Mouse (Mus musculus): ENCODE data around the gene 1810009A15Rik. TPM values are rescaled to one million over a fixed set of nuclear protein-coding genes. Genes with fewer than 3 reads are reported as not detected.
A peak's percentile ranks its signal among the peaks of the same experiment; 100 is the strongest.

1810009A15Rik gene
- polyA plus RNA-seq, 1 experiment = 63.6 TPM

DNA sequence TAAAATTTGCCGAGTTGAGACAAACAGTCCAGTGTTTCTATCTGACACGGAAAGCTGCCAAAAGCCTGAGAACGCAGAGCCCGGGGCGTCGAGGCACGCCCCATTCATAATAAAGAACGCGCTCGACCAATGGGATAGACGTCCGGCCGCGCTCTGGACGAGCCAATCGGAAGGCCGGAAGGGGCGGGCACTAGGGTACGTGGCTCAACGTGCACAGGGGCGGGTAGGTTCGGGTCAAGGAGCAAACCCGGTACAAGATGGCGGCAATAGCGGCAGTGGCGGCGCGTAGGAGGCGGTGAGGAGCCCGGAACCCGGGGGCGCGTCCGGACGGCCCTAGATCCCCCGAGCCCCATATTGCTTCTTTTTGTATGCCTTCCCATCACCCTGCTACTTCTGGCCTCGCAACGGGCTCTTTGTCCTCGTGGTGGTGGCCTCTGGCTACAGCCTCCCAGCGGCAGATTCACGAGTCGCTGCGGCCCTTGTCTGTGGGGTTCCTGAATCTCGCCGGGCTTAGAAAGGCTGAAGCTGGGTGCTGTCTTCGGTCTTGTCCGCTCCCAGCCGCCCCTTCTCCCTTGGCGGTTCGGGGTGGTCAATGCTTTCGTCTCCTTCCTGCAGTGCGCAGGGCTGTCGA lies 9.3 kb downstream of the 1810009A15Rik start, which contains the start of gene Ganab:
Gene Ganab (plus strand): TSS at position 207 of the 631 bp plus-strand sequence.
- TF ChIP-seq GATA1 (IDR thresholded peaks at IDR 0.05; ENCODE audit: low read length) = no peak

DNA sequence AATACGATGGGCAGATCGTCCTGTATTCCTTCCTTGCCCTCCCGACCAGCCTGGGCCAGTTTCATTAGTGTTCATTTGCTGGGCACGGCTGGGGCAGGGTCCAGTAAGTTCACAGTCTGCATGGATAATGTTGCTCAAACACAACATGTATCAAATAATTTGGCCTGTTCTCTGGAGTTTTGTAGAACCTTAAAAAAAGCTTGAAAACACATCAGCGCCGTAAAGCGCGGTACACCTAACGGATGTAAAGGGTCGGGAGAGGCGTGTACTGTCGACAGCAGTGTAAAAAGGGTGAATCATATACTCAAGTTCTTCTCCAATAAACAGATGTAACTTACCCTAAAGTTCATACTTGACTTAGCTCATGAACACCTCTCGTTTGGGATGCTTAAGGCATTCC lies 9.9 kb downstream of the 1810009A15Rik start:
- no peak for TF ChIP-seq GATA1 (IDR thresholded peaks at IDR 0.05; ENCODE audit: low read length)

DNA sequence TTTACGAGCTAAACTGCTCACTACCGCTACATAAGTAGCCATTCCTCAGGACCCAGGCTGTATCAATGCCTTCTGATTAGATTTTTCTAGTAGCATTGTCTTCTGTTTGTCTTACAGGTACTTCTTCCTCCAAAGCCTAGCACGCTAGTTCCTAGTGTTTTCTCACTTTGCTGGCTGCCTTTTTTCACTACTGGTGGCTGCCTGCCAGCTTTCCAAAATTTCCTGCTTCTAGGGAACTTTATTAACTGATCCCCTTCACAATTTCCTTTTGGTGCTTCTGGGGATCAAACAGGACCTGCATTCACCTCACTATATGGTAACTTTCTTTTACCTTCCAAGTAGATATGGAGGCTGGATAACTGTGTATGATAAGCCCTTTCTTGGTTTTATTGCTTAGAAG lies 10.4 kb downstream of the 1810009A15Rik start:
- TF ChIP-seq GATA1 (IDR thresholded peaks at IDR 0.05; ENCODE audit: low read length) = no peak

DNA sequence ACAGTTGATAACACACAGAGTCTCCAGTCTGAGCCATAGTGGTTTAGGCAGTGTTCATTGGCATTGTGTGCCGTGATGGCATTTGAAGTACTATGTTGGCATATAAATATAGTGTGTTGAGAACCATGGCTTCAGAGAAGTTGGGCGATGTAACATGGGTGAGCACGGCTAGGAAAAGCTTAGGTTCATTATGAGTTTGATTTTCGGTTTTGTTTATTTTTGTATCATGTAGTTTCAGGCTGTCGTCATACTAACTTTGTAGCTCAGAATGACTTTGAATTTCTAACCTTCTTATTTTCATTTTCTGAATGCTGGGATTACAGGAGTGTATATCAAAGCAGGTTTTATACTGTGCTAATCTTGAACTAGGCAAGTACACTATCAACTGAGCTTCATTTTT lies 14.8 kb downstream of the 1810009A15Rik start:
- TF ChIP-seq GATA1 (IDR thresholded peaks at IDR 0.05; ENCODE audit: low read length) = no peak

DNA sequence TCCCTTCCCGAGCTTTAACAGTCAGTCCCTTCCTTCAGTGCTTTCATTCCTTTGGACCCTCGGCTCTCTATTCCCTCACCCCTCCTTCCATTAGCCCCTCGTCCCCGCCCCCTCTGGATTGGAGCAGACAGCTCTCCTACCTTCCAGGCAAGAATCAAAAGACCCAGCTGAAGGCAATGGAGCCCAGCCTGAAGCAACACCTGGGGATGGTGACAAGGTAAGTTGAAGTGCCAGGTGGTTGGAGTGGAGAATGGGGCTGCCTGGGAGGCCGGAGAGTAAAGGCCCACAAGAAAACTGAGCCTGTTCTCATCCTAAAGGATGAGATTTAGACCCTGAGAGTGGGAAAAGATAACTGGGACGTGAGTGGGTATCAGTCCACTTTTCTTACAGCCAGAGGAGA lies 19.9 kb downstream of the 1810009A15Rik start:
- no peak for TF ChIP-seq GATA1 (IDR thresholded peaks at IDR 0.05; ENCODE audit: low read length)

DNA sequence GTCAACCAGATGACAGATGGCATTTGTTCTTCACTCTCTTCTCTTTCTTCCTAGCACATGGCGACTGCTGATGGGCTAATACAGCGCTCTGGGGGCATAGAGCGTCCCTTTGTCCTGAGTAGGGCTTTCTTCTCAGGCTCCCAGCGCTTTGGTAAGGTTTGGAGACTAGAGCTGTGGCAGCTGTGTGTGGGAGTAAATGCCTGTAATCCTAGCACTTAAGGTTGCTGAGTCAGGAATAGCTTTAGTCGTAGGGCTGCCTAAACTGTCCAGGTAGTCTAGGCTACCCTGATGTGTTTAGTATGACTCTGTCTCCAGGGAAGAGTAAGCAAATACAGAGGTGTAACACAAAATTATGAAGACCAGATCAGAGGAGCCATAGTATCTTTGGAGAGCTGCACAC lies 23.2 kb downstream of the 1810009A15Rik start:
- TF ChIP-seq GATA1 (IDR thresholded peaks at IDR 0.05; ENCODE audit: low read length) = no peak

DNA sequence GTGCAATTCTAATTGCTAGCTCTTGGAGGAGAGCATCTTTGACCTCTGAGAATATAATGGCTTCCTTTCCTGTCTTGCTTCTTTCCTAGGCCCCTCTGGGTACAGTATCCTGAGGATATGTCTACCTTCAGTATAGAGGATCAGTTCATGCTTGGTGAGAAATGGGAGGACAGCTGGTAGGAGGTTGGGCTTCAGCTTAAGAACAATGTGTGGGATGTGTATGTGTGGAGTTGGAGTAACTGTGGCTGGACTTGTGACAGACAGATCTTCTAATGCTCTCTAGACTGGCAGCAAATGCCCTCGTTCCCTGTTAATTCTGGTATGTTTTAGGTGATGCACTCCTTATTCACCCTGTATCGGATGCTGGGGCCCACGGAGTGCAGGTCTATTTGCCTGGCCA lies 25.6 kb downstream of the 1810009A15Rik start:
- no peak for TF ChIP-seq GATA1 (IDR thresholded peaks at IDR 0.05; ENCODE audit: low read length)

DNA sequence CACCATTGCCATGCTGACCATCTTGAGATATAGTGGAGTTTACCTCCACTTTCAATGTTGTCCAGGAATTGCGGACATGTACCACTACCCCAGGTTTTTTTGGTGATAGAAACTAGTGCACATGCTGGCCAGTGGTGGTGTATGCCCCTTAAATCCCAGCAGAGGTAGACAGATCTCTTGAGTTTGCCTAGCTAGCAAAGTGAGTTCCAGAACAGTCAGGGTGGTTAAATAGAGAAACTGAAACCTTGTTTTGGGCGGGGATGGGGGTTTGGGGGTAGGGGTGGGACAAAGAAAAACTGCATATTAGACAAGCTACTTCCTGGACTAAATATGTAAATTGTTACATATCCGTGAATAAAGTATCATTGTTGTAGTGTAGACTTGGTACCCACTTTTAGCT lies 30.3 kb downstream of the 1810009A15Rik start:
- TF ChIP-seq GATA1 (IDR thresholded peaks at IDR 0.05; ENCODE audit: low read length) = no peak

DNA sequence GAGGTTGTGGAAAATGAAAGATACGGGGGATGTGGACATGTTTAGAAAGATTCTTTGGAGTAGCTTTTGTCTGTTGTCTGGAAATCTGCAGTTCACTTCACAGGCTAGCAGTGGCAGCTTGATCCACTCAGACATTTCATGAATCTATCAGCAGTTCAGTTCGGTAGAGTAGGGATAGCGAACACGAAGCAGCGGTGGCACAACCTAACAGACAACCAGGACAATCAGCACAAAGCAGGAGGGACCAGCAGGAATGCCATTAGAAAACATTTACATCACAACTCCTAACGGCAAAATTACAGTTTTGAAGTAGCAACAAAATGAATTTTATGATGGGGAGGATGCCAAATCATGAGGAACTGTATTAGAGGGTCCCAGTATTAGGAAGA lies 31.0 kb downstream of the 1810009A15Rik start:
- no peak for TF ChIP-seq GATA1 (IDR thresholded peaks at IDR 0.05; ENCODE audit: low read length)

DNA sequence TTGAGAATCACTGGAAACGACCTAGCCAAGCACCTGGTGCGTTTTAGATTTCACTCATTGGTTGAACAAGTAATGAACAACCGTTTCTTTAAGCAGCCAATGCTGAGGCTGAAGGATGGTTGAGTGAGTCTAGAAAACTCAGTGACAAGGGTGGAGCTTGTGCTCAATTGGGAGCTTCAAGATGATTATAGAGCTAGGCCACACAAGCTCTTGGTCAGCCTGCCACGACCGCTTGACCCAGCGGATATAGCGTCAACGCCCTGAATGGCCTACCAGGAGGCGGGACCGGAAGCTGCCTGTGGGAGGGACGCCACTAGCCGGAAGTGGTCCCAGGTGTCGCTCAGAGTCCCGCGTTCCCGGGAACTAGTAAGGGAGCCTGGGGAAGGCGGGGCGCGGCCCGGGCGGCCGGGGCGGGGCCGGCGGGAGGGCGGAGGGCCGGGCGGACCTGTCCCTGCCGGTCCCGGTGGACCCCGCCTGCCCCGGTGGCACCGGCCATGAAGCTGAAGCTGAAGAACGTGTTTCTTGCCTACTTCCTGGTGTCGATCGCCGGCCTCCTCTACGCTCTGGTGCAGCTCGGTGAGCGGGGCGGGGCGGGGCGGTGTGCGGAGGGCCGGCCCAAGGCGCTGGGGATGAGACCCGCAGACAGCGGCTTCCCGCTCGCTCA lies 31.6 kb downstream of the 1810009A15Rik start, which contains the start of gene B3gat3:
Gene B3gat3 (plus strand): TSS at position 302 of the 664 bp plus-strand sequence.
- TF ChIP-seq GATA1 (IDR thresholded peaks at IDR 0.05; ENCODE audit: low read length) = no peak

DNA sequence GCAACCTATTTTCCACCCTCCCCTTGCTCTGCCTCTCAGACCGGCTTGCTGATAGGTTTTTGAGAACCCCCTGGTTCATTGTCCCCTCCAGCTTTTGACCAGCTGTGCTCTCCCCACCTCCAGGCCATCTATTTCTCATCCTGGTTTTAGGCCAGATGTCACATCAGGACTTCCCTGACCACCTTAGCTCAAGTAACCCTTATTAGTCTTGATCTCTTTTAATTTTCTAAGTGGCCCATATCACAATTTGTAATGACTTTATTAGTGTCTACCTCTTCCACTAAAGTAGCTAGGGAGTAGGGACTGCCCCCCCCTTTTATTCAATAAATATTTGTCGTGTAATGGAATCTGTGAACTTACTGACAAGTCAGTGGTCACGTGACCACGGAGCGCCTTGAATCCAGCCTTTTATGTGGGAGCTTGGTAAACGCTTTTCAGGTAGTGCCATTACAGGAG lies 32.2 kb downstream of the 1810009A15Rik start:
- no peak for TF ChIP-seq GATA1 (IDR thresholded peaks at IDR 0.05; ENCODE audit: low read length)

DNA sequence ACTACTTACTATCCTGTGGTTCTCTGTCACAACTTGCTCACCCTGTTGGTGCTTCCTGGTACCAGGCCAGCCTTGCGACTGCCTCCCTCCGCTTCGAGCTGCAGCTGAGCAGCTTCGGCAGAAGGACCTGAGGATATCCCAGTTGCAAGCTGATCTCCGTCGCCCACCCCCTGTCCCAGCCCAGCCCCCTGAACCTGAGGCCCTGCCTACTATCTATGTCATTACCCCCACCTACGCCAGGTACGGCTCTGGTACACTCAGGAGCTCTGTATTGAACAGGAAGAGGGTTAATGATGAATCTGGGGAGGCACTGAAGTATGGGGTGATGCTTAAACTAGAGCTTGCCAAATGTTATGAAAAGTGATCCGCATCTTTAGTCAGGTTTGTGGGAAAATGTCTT lies 33.1 kb downstream of the 1810009A15Rik start:
- no peak for TF ChIP-seq GATA1 (IDR thresholded peaks at IDR 0.05; ENCODE audit: low read length)

DNA sequence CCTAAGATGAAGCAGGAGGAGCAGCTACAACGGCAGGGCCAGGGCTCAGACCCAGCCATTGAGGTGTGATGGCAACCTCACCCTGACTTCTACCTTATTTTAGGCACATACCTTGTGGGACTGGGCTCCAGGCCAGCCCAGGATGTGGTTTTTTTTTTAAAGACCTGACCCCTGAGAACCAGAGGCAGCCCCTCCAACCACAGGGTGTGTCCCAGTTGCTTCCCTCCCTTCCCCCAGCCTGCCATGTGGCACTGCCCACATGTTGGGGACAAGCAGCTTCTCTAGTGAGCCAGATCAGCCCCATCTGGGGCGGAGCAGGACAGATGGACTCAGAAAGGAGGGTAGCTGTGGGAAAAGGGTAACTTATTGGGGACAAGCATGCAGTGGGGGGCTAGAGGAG lies 38.1 kb downstream of the 1810009A15Rik start:
- no peak for TF ChIP-seq GATA1 (IDR thresholded peaks at IDR 0.05; ENCODE audit: low read length)

DNA sequence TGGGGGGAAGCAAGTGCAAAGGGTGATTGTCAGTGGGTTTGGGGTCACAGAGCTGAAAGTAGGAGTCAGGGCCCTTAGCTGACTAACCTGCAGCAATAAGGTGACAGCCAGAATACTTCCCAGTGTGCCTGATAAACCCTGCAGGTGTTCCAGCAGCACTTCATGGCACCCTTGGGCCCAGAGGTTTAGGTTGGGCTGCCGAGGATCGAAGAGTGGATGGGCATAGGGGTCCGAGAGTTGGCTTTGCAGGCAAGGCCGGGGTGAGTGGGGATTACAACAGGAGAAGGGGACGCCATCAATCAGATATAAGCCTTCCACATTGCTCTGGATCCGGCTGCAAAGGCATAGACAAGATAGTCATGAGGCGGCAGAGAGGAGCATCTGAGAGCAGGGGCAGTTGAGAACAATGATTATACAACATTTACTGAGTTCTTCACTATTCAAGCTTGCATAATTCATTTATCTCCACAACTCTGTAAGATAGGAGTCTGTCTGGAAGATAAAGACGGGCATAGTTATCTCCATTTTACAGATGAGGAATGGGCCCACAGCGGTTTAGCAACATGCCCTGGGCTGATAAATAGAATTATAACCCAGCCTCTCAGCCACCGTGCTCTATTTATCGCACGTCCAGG lies 39.4 kb downstream of the 1810009A15Rik start:
- TF ChIP-seq GATA1 (IDR thresholded peaks at IDR 0.05; ENCODE audit: low read length) = peak; percentile 99

DNA sequence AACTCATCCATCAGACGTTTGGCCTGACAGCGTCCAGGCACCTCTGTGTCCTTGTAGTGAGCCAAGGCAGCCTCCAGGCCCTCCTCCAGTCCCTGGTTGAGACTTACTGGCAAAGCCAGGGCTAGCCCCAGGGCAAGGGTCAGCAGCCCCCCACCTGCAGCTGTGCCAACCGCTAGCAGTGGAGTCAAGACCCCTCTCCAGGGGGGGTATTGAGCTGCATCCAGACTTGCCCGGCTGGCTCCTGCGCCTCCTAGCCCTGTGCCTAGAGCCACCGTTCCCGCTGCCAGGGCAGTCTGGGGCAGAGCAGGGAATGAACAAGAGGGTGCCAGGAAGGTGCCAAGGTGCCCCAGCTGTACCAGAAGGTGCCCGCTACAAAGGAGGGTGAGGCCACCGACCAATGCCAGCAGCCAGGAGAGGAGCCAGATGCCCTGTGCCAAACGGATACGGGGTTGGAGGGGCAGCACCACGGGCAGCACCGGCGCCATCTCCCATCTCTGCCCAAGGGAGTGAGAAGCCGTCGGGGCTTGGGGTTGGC lies 40.1 kb downstream of the 1810009A15Rik start:
- no peak for TF ChIP-seq GATA1 (IDR thresholded peaks at IDR 0.05; ENCODE audit: low read length)

Measured in G1E-ER4 (cell line).